Mouse (Mus musculus) liver, embryonic 14 days (tissue): ENCODE data around the gene Glb1. TPM values are rescaled to one million over a fixed set of nuclear protein-coding genes. Genes with fewer than 3 reads are reported as not detected.

Experiments
- polyA plus RNA-seq: library from polyadenylated mRNA; depleted of rRNA; stranded (reverse); fragments of >200 nt; gene quantifications from 2 replicates; pipeline ENCODE4 v1.2.3, GENCODE M21; 2012; rRNA removed

Glb1 gene
- polyA plus RNA-seq, result 8.1 and 10.1 TPM in 2 replicates

GRCm38 (mm10) chr9:114400949-114401684 is at the start of gene Glb1, which contains the start of gene Tmppe:
TSS of gene Glb1 (plus strand) at chr9:114401076.
TSS of gene Tmppe (plus strand) at chr9:114401105.

GRCm38 (mm10) chr9:114389905-114390748 is 10.7 kb upstream of the Glb1 start, which contains the start of gene Crtap:
TSS of gene Crtap (minus strand) at chr9:114390675.

GRCm38 (mm10) chr9:114504816-114505215 is 103.9 kb downstream of the Glb1 start, which contains the start of gene Ccr4:
TSS of gene Ccr4 (minus strand) at chr9:114504916.

GRCm38 (mm10) chr9:114515364-114515763 is 114.5 kb downstream of the Glb1 start, which contains the start of gene C130032M10Rik:
TSS of gene C130032M10Rik (plus strand) at chr9:114515697.

Other genes starting within 250 kb of the Glb1 start
- not detected in 2 replicates for gene Bcl2a1c, start 70.9 kb upstream of the Glb1 start, polyA plus RNA-seq
- gene Crtap, start 10.4 kb upstream of the Glb1 start, polyA plus RNA-seq, result 13.8 and 17.7 TPM in 2 replicates
- gene Tmppe, start within 50 bp of the Glb1 start, polyA plus RNA-seq, result 1.0 and 1.5 TPM in 2 replicates
- gene Ccr4, start 103.8 kb downstream of the Glb1 start, polyA plus RNA-seq, result 0.01 and 0.03 TPM in 2 replicates
- not detected in 2 replicates for gene C130032M10Rik, start 114.6 kb downstream of the Glb1 start, polyA plus RNA-seq
- 0.80 and 0.84 TPM in 2 replicates for gene Trim71, start 163.3 kb downstream of the Glb1 start, polyA plus RNA-seq
- 21.4 and 23.2 TPM in 2 replicates for gene Cnot10, start 239.1 kb downstream of the Glb1 start, polyA plus RNA-seq